Mouse (Mus musculus) hindbrain, embryonic 14.5 days (tissue): ENCODE measurements around the gene Eif4b. TPM values are rescaled to one million over a fixed set of nuclear protein-coding genes. Genes with fewer than 3 reads are reported as not detected.
A peak's percentile ranks its signal among the peaks of the same experiment; 100 is the strongest.

Source experiments
- ATAC-seq: fragments of 200-750 bp; cut with Nextera tagmentation; 2 replicates; pipeline ENCODE4 v1.8.0; 2017; ENCODE audit warnings: moderate number of reproducible peaks, mild to moderate bottlenecking, moderate TSS enrichment, moderate library complexity; ENCODE audit not compliant: low FRiP score
- DNase-seq: peaks from one replicate; pipeline ENCODE4 v3.0.0-alpha.2; 2015; ENCODE audit warnings: low spot score
- H3K27ac ChIP-seq: fragments of 300-500 bp; sonication (generic); 2 replicates; pipeline ENCODE4 v1.5.1; 2014; ENCODE audit warnings: mild to moderate bottlenecking, moderate library complexity
- H3K27me3 ChIP-seq: fragments of 300-500 bp; sonication (generic); 2 replicates; pipeline ENCODE4 v1.6.1; 2014; ENCODE audit warnings: mild to moderate bottlenecking, low read length, mixed read lengths; ENCODE audit not compliant: control insufficient read depth, insufficient read depth
- H3K36me3 ChIP-seq: fragments of 300-500 bp; sonication (generic); replicated peaks from 2 replicates; pipeline ENCODE4 v1.6.1; 2014; ENCODE audit not compliant: control insufficient read depth, insufficient read depth
- H3K4me1 ChIP-seq: fragments of 300-500 bp; sonication (generic); replicated peaks from 2 replicates; pipeline ENCODE4 v1.6.1; 2014; ENCODE audit warnings: antibody characterized with exemption, low read length, mixed read lengths; ENCODE audit not compliant: control insufficient read depth, insufficient read depth
- H3K4me2 ChIP-seq: fragments of 300-500 bp; sonication (generic); replicated peaks from 2 replicates; pipeline ENCODE4 v1.6.1; 2014; ENCODE audit warnings: mild to moderate bottlenecking, moderate library complexity
- H3K4me3 ChIP-seq: fragments of 300-500 bp; sonication (generic); replicated peaks from 2 replicates; pipeline ENCODE4 v1.5.1; 2014; ENCODE audit warnings: mild to moderate bottlenecking, low read length
- H3K9ac ChIP-seq: fragments of 300-500 bp; sonication (generic); 2 replicates; pipeline ENCODE4 v1.6.1; 2014
- H3K9me3 ChIP-seq: fragments of 300-500 bp; sonication (generic); 2 replicates; pipeline ENCODE4 v1.6.1; 2016; ENCODE audit warnings: low read length; ENCODE audit not compliant: control insufficient read depth
- WGBS: fragments of 180-500 bp; shearing (Covaris S2); extraction: QIAGEN DNeasy Blood & Tissue Kit; methylation state at CpG from one replicate; pipeline ENCODE4 v1.1.7; 2014; 5-methylcytosine and 5-hydroxymethylcytosine counted together
- polyA plus RNA-seq: library from polyadenylated mRNA; unstranded; fragments of >200 nt; fragmentation: Nextera tagmentation; extraction: Ambion mirVana; gene quantifications from 2 replicates; pipeline ENCODE4 v1.2.1, GENCODE M21; 2014

Eif4b gene
- polyA plus RNA-seq, 1 experiment from 2014 or later: 83.6 TPM

DNA sequence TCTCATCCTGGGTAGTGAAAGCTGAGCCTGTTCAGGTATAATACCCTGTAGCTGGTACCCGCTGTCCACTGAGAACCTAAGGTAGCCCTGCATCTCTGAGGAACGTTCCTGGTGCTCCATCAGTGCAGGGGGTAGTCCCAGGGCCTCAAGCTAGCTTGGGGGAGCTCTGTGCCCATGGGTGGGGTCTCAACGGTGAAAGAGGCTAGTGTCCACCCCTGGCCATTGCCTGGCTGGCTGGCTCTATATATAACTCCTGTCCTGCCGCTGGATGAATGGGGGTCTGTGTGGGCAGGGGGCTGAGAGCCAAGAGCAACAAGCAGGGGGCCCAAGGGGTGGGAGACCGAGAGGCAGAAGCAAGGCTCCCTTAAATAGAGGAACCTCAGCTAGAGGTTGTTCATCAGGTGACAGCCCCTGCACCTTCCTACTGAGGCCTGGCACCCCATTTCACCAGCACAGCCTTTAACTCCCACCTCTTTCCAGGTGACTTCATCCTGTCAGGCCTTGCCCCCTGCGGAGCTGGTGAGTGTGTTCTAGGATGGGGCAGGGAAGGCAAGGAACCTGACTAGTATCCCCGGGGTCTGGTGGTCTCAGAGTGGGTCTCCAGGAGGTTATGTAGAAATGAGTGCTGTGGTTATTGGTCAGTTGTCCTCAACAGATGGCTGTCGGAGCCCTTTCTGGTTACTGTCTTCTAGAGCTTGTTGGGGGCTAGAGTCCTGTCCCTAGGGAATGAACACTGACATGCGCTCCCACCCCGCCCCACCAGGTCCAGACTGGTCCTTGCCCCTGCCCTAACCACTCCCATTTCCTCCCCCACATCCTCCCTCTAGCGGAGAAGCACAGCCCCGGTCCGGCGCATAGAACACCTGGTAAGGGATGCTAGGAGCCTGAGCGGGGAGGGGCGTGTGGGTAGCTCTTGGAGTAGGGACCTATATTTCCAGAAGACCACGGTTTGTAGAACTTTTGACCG is 32.5 kb downstream of the Eif4b start:
- H3K9me3 ChIP-seq: no peaks in the 10 kb centered on the region
- H3K4me2 ChIP-seq: peak overlapping the region; percentile 50
- H3K27me3 ChIP-seq: peaks cover 28% of the 10 kb centered on the region
- DNase-seq (no peak), ATAC-seq (no peak)
- no peak overlapping the region for H3K27ac ChIP-seq
- H3K4me3 ChIP-seq: no peak overlapping the region
- 29% methylated on average over 18 of the region's 18 CpGs for WGBS
- H3K4me1 ChIP-seq: peaks cover 42% of the 10 kb centered on the region; the same call in 1 of the 2 replicates
- no peak overlapping the region for H3K9ac ChIP-seq
- H3K36me3 ChIP-seq: no peaks in the 10 kb centered on the region

DNA sequence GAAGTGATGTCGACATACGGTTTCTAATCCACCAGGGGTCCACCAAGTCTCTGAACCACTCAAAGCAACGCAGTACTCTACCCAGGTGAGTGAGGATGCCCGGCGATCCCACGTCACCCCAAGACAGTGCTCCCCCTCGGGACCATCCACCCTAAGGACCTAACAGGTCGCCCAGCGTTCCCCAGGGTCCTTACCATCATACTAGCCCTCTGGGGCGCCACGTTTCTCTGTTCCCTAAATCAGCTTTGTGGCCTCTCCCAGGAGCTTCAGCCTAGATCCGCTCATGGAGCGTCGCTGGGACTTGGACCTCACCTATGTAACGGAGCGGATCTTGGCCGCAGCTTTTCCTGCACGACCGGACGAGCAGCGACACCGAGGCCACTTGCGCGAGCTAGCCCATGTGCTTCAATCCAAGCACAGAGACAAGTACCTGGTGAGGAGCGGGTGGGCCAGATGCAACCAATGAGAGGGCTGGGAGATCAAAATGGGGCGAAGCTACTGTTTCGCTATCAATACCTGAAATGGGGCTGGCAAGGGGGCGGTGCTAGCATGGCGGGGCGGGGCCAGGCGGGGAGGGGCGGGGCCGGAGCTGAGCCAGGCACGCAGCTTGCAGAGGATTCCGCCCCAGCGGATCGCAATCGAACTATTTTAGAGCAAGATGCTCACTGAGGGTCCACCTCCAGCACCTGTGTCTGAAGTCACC is 33.3 kb downstream of the Eif4b start:
- H3K4me1 ChIP-seq: peaks cover 38% of the 10 kb centered on the region; the same call in 1 of the 2 replicates
- DNase-seq (no peak), ATAC-seq (0 out of 2 replicates have a peak, but pooled peaks have one; percentile 7)
- peak overlapping the region; percentile 50 for H3K4me2 ChIP-seq
- H3K9ac ChIP-seq: peak overlapping the region; percentile 26; the same call in 1 of the 2 replicates
- H3K9me3 ChIP-seq: no peaks in the 10 kb centered on the region
- no peaks in the 10 kb centered on the region for H3K36me3 ChIP-seq
- H3K27ac ChIP-seq: no peak overlapping the region
- peaks cover 27% of the 10 kb centered on the region for H3K27me3 ChIP-seq
- WGBS: 7% methylated on average over 38 of the region's 38 CpGs
- H3K4me3 ChIP-seq: peak overlapping the region; percentile 28

DNA sequence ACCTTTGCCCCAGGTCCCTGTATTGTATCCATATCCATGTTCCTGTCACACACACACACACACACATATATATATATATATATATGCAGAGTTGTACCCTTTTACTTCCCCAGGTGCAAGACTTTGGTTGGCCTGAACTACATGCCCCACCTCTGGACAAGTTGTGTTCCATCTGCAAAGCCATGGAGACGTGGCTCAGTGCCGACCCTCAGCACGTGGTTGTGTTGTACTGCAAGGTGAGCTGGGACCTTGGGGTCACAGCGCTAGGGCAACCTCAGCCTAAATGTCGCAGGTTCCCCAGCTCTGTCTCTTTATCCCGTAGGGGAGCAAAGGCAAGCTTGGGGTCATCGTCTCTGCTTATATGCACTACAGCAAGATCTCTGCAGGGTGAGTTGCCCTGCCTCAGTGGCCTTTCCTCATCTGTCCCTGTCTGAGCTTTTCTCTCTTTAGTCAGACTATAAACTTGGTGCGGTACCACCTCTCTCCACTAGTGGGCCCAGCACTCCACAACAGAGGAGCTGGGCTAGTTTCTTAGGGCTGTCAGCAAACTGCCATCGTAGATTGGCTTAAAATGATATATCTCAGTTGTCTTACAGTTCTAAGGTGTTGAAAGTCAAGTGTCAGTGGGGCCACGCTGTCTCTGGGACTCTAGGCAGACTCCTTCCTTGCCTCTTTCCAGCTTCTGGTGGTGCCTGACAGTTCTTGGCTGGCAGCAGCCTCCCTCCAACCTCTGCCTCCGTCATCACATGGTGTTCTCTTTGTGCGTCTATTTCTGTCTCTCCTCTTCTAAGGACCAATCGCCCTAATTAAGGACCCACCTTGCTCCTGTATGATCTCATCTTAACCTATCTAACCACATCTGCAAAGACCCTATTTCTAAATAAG is 34.4 kb downstream of the Eif4b start:
- Histone ChIP-seq H3K27ac (no peak overlapping the region), H3K4me3 (no peak overlapping the region), H3K4me1 (peaks cover 29% of the 10 kb centered on the region; the same call in 1 of the 2 replicates), H3K27me3 (peaks cover 27% of the 10 kb centered on the region), H3K4me2 (peak overlapping the region; percentile 50; the same call in 1 of the 2 replicates), H3K9me3 (no peaks in the 10 kb centered on the region), H3K36me3 (no peaks in the 10 kb centered on the region), H3K9ac (no peak overlapping the region)
- WGBS: 38% methylated on average over 13 of the region's 13 CpGs
- DNase-seq: peak; percentile 83
- no peak for ATAC-seq

DNA sequence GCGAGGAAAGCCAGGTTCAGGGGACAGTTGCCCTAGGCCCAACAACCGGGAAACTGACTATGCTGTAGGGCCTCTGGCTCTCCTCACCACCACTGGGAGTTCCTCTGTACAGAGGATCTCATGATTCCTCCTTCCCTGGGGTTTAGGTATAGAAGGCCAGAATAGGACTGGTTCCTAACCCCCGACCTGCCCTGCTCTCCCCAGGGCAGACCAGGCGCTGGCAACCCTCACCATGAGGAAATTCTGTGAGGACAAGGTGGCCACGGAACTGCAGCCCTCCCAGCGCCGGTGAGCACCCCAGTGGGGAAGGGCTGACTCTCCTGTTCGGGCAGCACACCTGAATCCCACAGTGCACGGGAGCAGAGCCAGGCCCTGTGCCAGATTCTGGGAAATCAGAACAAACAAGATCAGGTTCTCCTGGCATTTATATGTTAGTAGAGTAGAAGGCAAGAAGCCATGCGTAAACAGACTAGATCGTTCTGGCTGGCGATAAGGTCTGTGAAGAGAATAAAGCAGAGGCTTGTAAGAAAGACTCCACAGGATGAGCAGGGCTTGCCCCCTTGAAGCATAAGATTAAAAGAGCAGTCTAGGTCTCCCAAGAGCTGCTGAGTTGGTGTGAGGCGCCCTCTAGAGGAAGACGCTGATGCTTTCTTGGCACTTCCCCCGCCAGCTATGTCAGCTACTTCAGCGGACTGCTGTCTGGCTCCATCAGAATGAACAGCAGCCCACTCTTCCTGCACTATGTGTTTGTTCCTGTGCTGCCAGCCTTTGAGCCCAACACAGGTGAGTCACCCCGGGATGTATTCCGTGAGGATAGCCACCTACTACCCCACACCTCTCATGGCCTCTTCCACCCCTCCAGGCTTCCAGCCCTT is 35.3 kb downstream of the Eif4b start:
- WGBS: 40% methylated on average over 18 of the region's 18 CpGs
- Histone ChIP-seq H3K27me3 (peaks cover 27% of the 10 kb centered on the region), H3K4me1 (peaks cover 22% of the 10 kb centered on the region; the same call in 1 of the 2 replicates), H3K27ac (no peak overlapping the region), H3K4me3 (no peak overlapping the region), H3K9me3 (no peaks in the 10 kb centered on the region), H3K9ac (no peak overlapping the region), H3K36me3 (no peaks in the 10 kb centered on the region), H3K4me2 (no peak overlapping the region)
- DNase-seq (peak; percentile 78), ATAC-seq (no peak)

DNA sequence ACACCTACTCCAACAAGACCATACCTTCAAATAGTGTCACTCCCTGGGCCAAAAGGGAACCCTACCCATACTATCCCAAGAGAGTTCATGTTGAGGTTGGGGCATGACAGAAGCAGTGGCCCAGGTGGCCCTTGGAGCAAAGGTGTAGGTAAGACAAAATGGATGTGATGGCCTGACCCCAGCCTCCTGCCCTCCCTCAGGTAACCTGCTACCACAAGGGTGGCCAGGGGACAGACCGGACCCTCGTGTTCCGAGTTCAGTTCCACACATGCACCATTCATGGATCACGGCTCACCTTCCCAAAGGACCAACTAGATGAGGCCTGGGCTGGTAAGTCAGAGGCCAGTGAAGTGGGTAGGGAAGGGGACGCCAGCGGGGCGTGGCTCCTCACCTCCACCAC is 36.7 kb downstream of the Eif4b start:
- H3K4me2 ChIP-seq: no peak overlapping the region
- H3K9me3 ChIP-seq: no peaks in the 10 kb centered on the region
- H3K9ac ChIP-seq: no peak overlapping the region
- peaks cover 27% of the 10 kb centered on the region for H3K27me3 ChIP-seq
- ATAC-seq (no peak), DNase-seq (no peak)
- 95% methylated on average over 7 of the region's 7 CpGs for WGBS
- peaks cover 22% of the 10 kb centered on the region; the same call in 1 of the 2 replicates for H3K4me1 ChIP-seq
- H3K4me3 ChIP-seq: no peak overlapping the region
- no peaks in the 10 kb centered on the region; the same call in none of the 2 replicates for H3K36me3 ChIP-seq
- no peak overlapping the region for H3K27ac ChIP-seq

DNA sequence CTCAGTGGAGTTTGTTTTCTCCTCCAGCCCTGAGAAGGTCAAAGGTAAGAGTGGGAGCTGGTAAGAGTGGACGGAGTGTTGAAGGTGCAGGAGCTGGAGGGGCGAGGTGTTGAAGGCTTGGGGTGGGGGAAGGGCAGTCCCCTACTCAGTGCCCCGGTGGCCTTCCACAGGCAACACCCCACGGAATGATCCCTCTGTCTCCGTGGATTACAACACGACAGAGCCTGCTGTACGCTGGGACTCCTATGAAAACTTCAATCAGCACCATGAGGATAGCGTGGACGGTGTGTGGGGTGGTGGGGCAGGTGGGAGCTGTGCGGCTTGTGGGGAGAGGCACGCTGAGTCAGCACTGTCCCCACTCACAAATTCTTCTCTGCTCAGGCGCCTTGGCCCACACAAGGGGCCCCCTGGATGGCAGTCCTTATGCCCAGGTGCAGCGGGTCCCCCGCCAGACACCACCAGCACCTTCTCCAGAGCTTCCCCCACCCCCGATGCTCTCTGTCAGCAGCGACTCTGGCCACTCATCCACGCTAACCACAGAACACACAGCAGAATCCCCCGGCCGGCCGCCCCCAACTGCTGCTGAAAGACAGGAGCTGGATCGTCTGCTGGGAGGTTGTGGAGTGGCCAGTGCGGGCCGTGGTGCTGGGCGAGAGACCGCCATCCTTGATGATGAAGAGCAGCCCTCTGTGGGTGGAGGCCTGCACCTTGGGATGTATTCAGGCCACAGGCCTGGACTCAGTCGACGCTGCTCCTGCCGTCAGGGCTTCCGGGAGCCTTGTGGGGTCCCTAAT is 37.3 kb downstream of the Eif4b start:
- H3K9me3 ChIP-seq: no peaks in the 10 kb centered on the region
- H3K27me3 ChIP-seq: peaks cover 21% of the 10 kb centered on the region
- peaks cover 2% of the 10 kb centered on the region for H3K36me3 ChIP-seq
- DNase-seq: no peak
- no peak overlapping the region for H3K9ac ChIP-seq
- peaks cover 20% of the 10 kb centered on the region; the same call in 1 of the 2 replicates for H3K4me1 ChIP-seq
- WGBS: 80% methylated on average over 29 of the region's 29 CpGs
- no peak for ATAC-seq
- no peak overlapping the region for H3K4me3 ChIP-seq
- no peak overlapping the region for H3K4me2 ChIP-seq
- no peak overlapping the region for H3K27ac ChIP-seq

DNA sequence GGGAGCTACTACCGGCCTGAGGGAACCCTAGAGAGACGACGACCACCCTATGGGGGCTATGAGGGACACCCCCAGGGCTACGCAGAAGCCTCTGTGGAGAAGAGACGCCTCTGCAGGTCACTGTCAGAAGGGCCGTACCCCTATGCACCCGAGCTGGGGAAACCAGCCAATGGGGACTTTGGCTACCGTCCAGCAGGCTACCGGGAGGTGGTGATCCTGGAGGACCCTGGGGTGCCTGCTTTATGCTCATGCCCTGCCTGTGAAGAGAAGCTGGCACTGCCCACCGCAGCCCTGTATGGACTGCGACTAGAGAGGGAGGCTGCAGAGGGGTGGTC is 37.9 kb downstream of the Eif4b start:
- 77% methylated on average over 11 of the region's 11 CpGs for WGBS
- H3K4me1 ChIP-seq: peaks cover 18% of the 10 kb centered on the region; the same call in 1 of the 2 replicates
- DNase-seq (no peak), ATAC-seq (no peak)
- H3K4me3 ChIP-seq: no peak overlapping the region
- no peaks in the 10 kb centered on the region for H3K9me3 ChIP-seq
- no peak overlapping the region for H3K27ac ChIP-seq
- H3K9ac ChIP-seq: no peak overlapping the region
- H3K4me2 ChIP-seq: no peak overlapping the region
- peaks cover 7% of the 10 kb centered on the region for H3K36me3 ChIP-seq
- H3K27me3 ChIP-seq: peaks cover 15% of the 10 kb centered on the region
